Mouse (Mus musculus) fibroblast of lung, adult 2 months (primary cell): ENCODE data around the gene Slc13a4.

Experiments
- DNase-seq: peaks from one replicate; pipeline ENCODE4 v3.0.0-alpha.2; 2011; ENCODE audit warnings: low read depth

Gene Slc13a4

DNA sequence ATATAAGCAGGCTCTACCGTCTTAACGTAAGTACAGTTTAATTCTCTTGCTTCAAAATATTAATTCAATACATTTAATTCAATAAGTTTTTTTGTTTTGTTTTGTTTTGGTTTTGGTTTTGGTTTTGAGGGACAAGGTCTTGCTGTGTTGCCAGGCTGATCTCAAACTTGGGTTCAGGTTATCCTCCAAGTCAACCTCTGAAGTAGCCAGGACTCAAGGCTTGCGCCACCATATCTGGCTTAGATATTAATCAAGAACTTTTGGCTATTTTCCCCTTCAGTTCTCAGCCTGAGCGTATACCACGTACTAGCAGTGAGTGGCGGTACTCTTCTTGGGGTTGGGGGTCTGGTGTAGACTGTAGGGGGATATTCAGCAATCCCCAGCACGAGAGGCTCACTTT, 5.3 kb downstream of the Slc13a4 start:
- no peak for DNase-seq

DNA sequence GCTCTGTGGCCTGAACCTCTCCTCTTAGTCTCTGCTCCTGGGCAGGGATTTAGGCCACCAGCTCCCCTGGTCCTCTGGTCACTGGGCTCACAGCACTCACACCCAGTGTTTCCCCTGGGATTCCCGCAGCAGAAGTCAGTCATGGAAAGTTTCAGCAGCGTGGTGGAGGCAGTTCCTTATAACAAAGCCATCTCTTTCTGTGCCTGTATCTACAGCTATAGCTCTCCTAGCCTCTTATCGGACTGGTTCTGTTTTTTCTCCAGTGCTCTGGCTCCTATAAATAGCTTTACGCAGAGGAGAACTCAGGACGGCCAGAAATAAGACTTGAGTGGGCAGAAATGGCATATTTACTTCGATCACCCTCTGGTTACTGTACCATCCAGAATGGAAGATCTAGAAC, 9.6 kb downstream of the Slc13a4 start:
- no peak for DNase-seq

DNA sequence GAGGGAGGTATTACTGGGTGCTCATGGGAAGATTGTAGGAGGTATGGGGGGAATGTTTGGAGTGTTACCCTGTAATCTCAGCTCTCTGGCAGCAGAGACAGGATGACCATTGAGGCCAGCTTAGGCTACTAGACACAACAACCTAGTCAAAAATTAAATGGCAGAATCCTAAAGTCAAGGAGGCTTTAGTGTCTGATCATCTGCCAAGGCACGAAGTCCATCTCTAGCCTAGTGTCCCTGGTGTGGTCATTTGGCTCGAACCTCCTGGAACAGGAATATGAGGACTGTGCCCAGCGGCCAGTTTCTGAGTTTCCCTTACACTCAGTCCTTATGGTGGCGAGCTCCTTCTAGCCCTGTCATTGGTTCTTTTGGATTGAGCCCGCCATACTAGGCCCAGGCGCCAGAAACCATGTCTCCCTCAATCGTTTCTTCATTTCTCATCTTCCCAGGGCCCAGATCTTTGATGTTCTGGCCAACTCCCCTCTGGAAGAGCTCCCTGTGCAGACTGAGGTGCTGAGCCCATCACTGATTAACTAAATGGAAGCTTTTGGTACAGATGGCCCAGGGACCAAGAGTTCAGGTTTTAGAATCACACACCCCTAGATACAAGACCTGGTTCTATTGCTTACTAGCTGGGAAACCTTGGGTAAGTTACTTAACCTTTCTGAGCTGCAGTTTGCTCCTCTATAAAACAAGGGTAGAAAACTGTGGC, 10.3 kb downstream of the Slc13a4 start:
- no peak for DNase-seq

DNA sequence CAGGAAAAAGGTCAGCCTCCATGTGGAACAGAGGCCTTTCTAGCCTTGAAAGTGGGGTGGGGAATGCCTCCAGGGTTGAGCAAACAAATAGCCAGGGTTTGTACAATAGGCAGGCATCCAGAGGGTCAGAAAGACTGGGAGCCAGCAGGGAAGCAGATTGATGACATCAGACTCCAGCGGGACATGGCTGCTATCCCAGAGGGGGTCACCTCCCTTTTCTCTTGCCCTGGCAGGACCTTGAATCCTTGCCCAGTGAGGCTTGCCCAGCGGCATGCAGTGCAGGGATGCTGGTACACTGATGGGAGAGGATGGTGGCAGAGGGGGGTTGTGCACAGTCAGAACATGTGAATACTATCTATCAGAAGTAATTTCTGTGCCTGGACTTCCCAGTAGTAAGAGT, 10.9 kb downstream of the Slc13a4 start:
- DNase-seq, result peak; percentile 45

DNA sequence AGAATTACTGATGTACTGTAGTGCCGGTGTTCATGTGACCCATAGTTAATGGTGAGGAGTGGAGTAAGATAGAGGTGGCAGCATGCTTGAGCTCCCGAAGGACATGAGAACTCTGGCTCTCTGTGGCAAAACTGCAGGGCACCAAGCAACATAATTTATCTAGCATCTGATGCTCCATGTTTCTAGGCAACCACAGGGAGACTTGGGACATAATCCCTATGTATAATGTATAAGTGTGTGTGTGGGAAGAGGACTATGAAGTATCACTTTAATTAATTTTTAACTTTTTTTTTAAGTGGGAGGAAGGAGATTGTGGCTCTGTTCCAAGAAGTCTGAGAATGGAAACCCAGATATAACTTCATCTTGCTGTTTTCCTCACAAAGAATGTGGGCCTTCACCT, 13.0 kb downstream of the Slc13a4 start:
- DNase-seq, result no peak

DNA sequence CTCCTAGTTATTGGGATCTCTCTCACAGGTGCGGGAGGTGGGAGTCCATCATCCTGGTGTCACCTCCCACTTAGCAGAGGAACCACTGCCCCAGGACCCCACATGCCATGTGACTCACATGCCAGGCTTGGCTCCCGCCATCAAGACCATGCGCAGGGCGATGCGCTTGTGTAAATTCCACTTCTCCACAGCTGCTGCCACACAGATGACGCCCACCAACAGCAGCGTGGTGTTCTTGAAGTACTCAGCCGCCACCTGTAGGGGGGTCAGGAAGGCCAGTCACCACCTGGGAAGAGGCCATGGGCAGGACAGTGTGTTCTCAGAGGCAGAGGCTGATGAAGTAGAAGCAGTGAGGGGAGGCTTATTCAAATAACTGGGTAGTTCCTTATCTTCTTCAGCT, 18.3 kb downstream of the Slc13a4 start:
- no peak for DNase-seq

DNA sequence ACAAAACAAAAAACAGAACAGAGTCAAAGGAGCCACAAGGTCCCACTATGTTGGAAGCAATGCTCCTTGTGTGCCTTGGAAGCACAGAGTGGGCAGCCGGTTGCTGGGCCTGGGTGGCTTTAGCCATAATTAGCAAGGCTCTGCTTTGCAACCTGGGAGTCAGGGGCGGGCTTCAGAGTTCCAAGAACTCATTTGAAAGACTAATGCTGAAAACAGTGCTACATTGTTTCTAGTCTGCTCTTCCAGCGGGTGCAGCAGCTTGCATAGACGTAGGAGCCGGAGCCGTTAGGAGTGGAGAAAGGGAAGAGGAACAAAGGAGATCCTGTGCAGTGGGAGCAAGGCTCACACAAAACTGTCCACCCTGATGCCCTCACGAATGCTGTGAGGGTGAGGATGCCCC, 19.0 kb downstream of the Slc13a4 start:
- no peak for DNase-seq

DNA sequence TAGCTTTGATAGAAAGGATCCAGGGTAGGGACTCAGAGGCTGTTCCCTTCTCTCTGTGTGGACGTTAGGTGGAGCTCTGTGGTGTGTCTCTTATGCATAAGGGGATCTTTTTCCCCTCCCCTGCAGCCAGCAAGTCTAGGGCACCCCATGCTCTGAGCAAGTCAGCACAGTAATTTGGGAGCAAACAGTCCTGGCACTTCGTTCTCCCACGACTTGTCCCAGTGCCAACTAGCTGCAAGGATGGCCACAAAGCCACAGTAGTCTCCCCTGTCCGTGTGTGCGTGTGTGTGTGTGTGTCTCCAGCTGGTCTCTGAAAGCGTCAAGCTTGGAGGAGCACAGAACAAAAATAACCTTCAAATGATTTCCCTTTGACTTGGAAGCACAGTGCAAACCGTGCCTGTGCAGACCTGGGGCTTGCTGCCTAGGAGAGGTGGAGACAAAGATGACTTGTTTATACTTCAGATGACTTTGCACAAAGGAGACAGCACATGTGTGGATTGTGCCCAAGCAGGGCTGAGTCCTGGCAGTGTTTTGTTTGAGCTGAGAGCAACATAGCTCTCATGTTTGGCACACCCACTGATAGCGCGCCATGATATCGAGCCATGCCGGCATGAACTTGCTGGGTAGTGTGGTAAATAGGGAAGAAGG, 19.7 kb downstream of the Slc13a4 start:
- DNase-seq, result no peak

DNA sequence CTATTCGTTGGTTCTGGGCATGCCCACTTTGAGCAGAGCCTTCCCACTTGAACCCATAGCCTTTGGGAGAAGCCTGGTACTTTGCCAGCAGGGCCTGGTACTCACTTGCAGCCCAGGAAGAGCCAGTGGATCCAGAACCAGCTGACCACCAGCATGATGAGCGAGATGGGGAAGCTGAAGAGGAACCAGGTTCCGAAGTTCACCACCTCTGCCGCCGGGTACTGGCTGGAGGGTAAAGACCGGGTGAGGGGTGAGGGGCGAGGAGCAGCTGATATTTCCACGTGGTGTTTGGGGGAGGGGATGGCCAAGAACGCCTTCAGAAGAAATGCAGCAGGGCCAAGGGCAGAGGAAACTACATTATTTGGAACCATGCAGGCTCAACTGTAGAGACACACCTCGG, 28.6 kb downstream of the Slc13a4 start:
- DNase-seq, result no peak

DNA sequence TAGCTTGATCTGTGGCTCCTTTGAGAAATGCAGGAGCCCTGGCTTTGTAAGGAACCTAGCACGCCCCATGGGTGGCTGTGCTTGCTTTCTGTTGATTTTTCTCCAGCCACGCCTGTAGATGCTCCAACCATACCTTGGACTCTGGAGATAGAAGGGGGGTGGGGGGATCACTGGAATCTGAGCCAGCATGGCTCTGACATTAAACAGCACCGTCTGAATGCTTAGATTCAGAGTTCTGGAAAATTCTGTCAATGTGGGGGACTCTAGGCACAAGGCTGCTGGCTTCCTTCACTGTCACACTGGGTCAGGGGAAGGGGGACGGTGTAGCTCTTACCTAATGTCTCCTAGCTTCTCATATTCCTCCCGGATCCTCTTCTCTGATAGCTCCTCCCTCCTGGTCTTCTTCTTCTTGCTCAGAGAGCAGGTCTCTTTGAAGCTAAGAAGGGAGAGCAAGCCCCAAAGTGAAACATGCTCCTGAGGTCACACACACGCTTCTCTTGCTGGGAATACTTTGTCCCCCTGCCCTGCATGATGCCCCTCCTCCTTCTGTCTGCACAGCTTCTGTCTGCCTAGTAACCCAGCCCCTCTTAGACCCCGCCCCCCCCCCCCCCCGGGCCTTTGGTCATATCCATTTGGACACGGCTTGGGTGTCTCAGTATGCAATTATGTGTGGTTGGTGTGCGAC, 29.9 kb downstream of the Slc13a4 start:
- DNase-seq, result no peak

DNA sequence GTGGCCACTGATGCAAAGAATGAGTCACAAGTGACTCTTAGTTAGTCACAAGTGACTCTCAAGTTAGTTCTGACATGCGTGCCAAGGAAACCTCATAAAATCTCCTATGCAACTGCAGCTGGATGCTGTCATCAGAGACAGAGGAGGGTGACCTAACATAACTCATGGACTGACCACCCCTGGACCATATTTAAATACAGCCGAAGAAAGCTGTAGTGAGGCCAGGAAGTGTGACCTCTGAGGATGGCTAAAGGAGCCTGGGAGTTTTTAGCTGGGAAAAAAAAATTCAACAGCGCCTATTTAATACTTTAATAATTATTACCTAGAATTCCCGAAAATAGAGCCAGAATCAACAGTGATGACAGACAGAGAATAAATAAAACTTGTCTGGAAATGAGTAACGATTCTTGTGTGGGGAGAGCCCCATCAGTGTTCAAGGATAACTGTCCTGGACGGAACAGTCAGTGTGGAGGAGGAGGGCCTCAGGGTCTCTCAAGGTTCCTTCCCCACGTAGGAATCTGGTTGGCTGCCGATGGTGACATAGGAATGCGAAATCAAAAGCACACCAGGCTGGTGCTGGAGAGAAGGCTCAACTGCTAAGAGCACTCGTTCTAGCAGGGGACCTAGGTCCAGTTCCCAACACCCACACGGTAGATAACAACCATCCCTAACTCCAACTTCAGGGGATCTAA, 34.4 kb downstream of the Slc13a4 start:
- no peak for DNase-seq

DNA sequence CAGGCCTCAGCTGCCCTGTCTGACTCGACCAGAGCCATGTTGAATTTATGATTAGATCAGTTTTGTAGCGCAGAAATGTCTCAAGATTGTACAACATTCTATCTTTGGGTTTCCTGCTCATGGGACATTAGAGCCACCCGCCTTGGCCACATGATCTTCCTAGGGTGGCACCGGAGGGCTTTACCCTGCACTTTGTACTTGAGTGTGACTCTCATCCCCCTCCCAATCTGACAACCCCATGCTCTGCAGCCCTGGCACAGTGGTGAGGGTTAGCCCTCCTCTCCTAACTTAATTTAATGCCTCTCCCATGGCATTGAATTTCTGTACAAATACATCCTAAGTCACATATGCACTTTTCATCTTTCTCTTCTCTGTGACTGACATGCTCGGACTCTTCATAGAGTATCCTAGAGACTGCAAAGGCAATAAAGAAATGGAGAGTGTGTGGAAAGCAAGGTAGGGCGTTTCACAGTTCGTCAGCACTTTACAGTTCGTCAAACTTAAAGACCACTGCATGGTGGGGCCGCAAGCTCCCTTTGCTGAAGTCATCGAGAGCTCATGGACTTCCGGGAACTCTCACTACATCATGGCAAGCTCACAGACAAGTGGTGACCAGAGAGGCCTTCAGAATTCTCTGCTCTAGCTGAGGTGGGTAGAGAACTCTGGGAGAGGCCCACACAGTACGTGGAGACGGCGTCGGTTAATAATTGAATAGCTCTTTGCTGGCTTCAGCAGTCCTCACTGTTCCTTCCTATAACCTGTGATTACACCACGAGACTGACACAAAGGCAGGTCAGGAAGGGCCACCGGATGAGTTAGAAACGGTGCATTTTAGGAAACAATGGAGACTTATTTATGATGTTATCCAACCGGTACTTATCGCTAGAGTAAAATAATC, 35.8 kb downstream of the Slc13a4 start:
- DNase-seq, result no peak

DNA sequence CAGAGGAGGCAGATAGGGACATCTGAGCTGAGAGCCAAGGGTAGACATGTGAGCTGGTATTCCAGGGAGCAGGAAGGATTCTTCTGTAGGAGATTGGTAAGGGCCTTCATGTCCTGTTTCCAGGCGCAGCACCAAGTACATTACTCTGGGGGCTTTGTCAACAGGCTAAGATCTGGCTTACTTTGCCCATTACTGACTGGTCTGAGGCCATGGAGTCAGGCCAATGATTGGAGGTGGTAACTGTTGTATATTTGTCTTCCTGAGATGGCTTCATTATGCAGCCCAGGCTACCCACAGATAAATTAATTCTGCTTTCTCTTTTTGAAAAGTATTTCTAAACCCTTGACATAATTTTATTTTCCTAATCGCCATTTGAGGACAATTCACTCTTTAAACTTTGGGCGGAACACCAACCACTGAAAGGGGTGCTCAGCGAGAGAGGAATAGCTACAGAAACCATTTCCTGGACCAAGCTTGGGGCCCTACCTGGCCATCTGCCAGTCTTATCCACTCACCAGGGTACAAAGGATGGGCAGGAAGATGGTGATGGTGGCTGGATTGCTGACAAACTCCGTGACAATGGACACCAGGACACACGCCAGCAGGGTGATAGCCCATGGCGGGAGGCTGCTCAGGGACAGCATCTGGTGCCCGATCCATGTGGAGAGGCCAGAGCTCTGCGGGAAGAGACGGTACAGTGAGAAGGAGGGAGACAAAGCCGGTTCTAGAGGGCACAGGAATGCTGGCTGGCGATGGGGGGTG, 36.7 kb downstream of the Slc13a4 start:
- no peak for DNase-seq

DNA sequence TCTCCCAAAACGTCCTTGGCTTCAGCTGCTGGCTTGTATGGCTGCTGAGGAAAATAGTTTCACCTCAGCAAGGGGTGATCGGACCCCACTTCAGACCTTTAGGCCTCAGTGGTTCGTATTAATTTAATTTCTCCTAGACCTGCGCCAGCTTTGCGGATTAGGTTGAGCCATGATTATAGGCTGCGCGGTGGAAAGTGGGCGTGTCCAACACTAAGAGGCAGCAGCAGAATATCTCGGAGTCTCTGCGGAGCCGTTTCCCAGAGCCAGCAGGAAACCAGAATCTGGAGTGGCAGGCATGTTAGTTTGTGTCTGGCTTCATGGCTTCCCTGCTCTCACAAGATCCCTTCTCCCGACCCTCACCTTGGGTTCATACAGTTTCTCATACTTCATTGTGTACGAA, 38.3 kb downstream of the Slc13a4 start:
- DNase-seq, result no peak

DNA sequence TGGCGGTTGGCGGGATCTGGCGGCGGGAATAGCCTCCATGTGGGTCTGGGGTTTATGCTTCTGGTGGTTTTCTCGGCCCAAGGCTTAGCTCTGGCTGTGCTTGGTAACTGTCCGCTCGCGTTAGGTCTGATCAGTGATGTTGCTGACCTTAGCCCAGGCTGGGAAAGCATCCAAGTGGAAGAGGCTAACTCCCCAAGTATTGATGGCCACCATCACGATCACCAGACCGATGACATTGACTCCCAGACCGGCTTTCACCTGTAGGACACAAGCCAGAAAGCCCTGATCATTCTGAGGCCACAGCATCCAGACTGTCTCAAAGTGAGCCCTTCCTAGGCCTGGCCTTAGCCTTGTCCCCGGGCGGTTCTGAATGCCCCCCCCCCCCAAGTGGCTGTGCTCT, 39.2 kb downstream of the Slc13a4 start:
- DNase-seq, result no peak

DNA sequence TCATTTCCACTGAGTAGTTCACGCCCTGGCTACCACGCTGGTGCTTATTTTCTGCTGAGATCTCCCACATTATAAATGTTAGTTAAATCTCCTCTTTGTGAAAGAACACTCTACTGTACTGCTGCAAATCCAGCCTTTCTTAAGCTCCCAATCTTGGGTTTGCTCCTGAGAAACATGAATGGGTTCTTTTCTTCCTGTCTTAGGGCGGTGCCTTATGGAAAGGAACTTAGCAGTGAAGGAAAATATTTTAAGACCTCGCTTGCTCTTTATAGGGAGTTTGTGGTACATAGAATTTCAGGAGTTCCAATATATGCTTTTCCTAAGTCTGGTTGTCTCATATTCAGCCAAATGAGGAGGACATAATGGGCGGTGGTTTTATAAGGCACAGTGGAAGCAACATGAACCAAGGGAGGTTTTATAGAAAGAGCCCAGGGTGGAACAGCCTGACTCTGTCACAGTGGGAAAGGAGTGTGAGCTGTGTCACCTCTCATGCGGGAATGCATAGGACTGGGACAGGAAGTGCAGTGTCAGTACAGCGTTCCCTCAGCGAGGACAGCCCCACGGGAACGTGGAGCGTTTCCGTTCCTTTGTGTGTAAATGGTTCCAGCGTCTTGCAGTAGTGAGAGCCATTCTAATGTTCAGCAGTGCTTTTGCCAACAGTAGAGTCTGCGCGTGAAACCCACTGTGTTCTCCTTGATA, 42.2 kb downstream of the Slc13a4 start:
- DNase-seq, result no peak

DNA sequence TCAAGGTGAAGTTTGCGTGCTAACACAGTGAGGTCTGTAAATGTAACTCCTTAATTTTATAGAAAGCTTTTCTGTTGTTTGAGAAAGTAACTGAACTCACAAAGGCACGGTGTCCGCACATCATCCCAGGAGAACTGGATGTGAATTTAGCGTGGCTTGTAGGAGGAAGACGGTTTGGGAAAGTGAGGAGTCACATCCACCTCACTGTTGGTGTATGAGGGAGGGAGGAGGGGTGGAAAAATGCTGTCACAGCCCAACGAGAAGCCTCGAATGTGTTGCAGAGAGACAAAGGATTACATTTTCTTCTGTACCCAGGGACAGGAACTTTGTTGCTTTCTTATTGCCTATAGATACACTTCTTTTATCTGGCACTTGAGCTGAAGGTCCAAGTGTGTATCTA, 47.4 kb downstream of the Slc13a4 start:
- DNase-seq, result no peak

DNA sequence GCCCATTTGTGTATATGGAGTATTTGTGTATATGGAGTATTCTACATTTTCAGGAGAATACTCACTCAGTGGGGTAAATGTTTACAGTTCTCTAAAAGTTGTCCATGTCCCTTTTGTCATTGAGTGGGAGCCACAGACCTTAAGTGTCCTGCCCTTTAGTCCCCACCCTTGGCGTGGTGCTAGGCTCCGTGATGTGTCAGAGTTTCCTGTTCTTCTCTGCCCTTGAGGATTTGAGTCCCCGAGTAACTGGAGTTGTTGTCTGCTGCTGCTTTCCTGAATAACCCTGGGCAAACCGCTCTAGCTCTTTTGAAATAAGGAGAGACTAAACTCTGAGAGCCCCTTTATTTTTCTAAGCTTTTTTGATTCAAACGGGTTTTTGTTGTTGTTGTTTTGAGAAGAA, 48.4 kb downstream of the Slc13a4 start:
- DNase-seq, result no peak

DNA sequence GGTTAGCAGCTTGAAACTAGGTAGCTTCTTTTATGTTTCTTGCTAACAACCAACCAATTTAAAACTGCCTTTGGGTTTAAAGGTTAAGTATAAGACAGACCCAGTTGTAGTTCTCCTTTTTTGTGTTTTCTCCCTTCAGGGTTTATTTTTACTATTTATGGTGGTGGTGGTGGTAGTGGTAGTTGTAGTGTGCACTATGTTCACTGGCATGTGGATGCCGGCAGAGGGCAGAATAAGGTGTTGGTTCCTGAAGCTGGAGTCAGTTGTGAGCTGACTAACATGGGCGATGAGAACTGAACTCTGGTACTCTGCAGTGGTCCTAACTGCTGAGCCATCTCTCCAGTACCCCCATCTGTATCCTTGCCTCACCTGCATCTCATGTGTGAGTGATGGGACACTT, 49.0 kb downstream of the Slc13a4 start:
- DNase-seq, result no peak

DNA sequence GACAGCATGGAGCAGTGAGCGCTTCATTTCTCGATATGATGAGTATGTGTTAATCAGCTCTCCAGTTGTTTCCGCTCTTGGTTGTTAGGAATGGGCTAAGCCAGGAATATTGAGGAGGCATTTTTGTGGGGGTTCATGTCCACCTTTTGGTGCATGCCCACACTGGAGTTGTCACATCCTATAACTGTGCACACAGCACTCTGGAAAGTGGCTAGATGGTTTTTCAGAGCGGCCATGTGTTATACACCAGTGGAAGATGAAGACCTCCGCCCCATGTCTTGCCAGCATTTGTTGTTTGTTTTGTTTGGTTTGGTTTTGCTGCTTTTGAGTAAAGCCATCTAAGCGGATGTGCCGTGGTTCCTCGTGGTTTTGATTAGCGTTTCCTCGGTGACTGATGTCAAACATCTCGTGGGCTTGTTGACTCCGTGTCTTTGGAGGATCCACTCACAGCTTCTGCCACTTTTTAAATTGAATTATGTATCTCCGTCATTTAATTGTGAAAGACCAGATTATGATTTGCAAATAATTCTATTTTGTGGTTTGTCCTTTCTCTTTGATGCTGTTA, 50.2 kb downstream of the Slc13a4 start:
- DNase-seq, result no peak
